Mouse (Mus musculus) erythroblast, embryonic 14.5 days (primary cell): ENCODE measurements around the gene Morf4l1. TPM values are rescaled to one million over a fixed set of nuclear protein-coding genes. Genes with fewer than 3 reads are reported as not detected.

Source experiments
- H3K27me3 ChIP-seq: 2 replicates; pipeline ENCODE4 v1.6.1; 2012; ENCODE audit warnings: inconsistent platforms; ENCODE audit not compliant: control insufficient read depth
- H3K36me3 ChIP-seq: 2 replicates; pipeline ENCODE4 v1.6.1; 2012; ENCODE audit warnings: mild to moderate bottlenecking, inconsistent platforms; ENCODE audit not compliant: control insufficient read depth
- H3K4me1 ChIP-seq: 2 replicates; pipeline ENCODE4 v1.6.1; 2012; ENCODE audit warnings: inconsistent platforms; ENCODE audit not compliant: control insufficient read depth
- H3K4me3 ChIP-seq: replicated peaks from 2 replicates; pipeline ENCODE3; 2012; ENCODE audit warnings: moderate library complexity, mild to moderate bottlenecking, inconsistent platforms
- H3K9me3 ChIP-seq: 2 replicates; pipeline ENCODE4 v1.6.1; 2012; ENCODE audit warnings: low read length, inconsistent platforms, mixed read lengths; ENCODE audit not compliant: control insufficient read depth
- GATA1 ChIP-seq: IDR thresholded peaks from 2 replicates; pipeline ENCODE4 v1.6.1; 2012; ENCODE audit warnings: low read length, inconsistent platforms, mixed read lengths
- TAL1 ChIP-seq: IDR thresholded peaks from 3 replicates; pipeline ENCODE4 v1.6.1; 2012; ENCODE audit warnings: low read length, inconsistent platforms, mixed read lengths
- polyA plus RNA-seq: library from polyadenylated mRNA; stranded (reverse); fragments of >175 nt; gene quantifications from 2 replicates; pipeline ENCODE4 v1.2.3, GENCODE M21; 2012

The Morf4l1 gene
- polyA plus RNA-seq, 1 experiment, result 8.2 TPM

DNA sequence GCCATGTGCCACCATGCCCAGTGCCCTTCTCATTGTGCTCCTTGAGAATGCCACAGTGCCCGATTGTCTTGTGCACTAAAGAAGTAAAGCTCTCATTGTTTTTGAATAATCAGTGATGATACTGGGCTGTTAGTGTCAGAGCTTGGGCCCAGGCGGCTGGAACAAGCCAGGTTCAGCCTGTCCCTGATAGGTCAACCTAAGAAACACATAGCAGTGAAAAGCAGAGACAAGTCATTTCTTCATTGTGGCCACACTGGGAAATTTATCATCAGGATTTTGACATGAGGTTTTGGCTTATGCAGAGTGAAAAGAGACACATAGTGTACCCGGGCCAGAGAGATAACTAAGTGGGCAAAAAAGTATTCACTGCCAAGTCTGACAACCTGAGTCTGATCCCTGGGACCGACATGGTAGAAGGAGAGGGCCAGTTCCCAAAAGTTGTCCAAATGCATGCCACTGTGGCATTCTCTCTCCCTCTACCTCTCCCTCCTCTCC is 7.7 kb upstream of the Morf4l1 start:
- Histone ChIP-seq H3K27me3 (no peaks in the 10 kb centered on the region), H3K4me1 (peaks cover 24% of the 10 kb centered on the region), H3K9me3 (no peaks in the 10 kb centered on the region), H3K4me3 (no peak overlapping the region), H3K36me3 (no peaks in the 10 kb centered on the region)
- TF ChIP-seq GATA1 (no peak), TAL1 (no peak)

DNA sequence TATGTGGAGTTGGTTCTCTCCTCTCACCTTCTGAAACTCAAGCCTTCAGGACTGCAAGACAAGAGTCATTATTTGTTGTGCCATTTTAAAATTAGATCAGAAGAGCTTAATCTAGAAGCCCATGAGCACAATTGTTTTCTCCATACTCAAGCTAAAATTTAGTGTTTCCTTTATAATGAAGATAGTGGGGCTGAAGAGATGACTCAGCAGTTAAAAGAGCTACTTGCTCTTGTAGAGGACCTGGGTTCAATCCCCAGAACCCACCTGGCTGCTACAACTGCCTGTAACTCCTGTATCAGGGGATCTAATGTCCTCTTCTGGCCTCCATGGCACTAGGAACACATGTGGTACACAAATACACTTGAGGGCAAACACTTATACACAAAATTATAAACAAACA is 2.7 kb upstream of the Morf4l1 start:
- H3K36me3 ChIP-seq, result no peaks in the 10 kb centered on the region
- TF ChIP-seq TAL1 (no peak), GATA1 (no peak)
- no peaks in the 10 kb centered on the region for H3K9me3 ChIP-seq
- no peaks in the 10 kb centered on the region for H3K27me3 ChIP-seq
- H3K4me1 ChIP-seq, result peaks cover 23% of the 10 kb centered on the region
- no peak overlapping the region for H3K4me3 ChIP-seq

GRCm38 (mm10) chr9:90115308-90115700 is 730 bp upstream of the Morf4l1 start:
- H3K36me3 ChIP-seq, result peaks cover 8% of the 10 kb centered on the region
- H3K27me3 ChIP-seq, result no peaks in the 10 kb centered on the region
- no peaks in the 10 kb centered on the region for H3K9me3 ChIP-seq
- H3K4me1 ChIP-seq, result peaks cover 35% of the 10 kb centered on the region
- peak overlapping the region; percentile 100 for H3K4me3 ChIP-seq
- TF ChIP-seq TAL1 (no peak), GATA1 (no peak)

GRCm38 (mm10) chr9:90113651-90114566 is 665 bp downstream of the Morf4l1 start:
- TF ChIP-seq TAL1, result no peak
- no peak for TF ChIP-seq GATA1
- H3K36me3 ChIP-seq, result peaks cover 22% of the 10 kb centered on the region
- H3K27me3 ChIP-seq, result no peaks in the 10 kb centered on the region
- H3K4me1 ChIP-seq, result peaks cover 37% of the 10 kb centered on the region
- H3K9me3 ChIP-seq, result no peaks in the 10 kb centered on the region
- H3K4me3 ChIP-seq, result peak overlapping the region; percentile 100

GRCm38 (mm10) chr9:90113151-90113550 is 1.4 kb downstream of the Morf4l1 start:
- Histone ChIP-seq H3K4me3 (peak overlapping the region; percentile 100), H3K9me3 (no peaks in the 10 kb centered on the region), H3K36me3 (peaks cover 29% of the 10 kb centered on the region), H3K4me1 (peaks cover 36% of the 10 kb centered on the region), H3K27me3 (no peaks in the 10 kb centered on the region)
- TF ChIP-seq TAL1 (no peak), GATA1 (no peak)

DNA sequence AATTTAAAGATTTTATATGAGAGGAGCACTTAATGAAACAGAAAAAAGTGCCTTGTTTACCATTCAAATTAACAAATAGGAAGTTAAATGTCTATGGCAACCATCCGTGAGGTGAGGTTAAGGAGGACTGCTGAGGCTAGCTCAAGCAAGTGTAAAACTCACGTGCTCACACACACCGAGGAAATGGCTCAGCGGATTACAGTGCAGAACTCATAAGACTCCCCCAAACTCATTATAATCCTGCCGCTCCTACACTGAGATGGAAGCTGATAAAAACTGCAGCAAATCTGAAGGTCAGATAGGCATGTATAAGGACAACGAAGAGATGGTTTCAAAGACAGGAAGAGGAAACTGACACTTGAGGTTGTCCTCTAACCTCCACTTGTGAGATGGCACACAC is 5.2 kb downstream of the Morf4l1 start:
- no peaks in the 10 kb centered on the region for H3K27me3 ChIP-seq
- H3K36me3 ChIP-seq, result peaks cover 66% of the 10 kb centered on the region
- H3K4me3 ChIP-seq, result no peak overlapping the region
- TF ChIP-seq TAL1 (no peak), GATA1 (no peak)
- no peaks in the 10 kb centered on the region for H3K9me3 ChIP-seq
- peaks cover 22% of the 10 kb centered on the region for H3K4me1 ChIP-seq

GRCm38 (mm10) chr9:90108272-90108671 is 6.3 kb downstream of the Morf4l1 start:
- Histone ChIP-seq H3K9me3 (no peaks in the 10 kb centered on the region), H3K36me3 (peaks cover 77% of the 10 kb centered on the region), H3K27me3 (no peaks in the 10 kb centered on the region), H3K4me3 (no peak overlapping the region), H3K4me1 (peaks cover 22% of the 10 kb centered on the region)
- no peak for TF ChIP-seq TAL1
- no peak for TF ChIP-seq GATA1

DNA sequence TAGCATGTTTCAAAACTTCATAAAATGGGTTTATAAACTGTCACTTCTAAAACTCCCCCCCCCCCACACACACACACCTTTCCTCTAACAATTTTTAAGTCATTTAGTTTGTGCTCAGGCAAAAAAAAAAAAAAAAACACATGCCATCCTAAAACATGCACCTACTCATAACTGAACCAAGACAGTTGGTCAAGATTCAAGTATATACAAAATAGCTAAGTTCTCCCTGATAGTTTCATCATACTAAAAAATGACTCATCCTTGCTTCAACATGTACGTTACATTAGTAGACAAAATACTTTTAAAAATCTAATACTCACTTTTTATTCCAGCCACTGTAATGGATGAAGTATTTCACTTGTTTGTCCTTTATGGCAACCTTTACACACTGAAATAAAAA is 7.7 kb downstream of the Morf4l1 start:
- peaks cover 91% of the 10 kb centered on the region for H3K36me3 ChIP-seq
- no peak overlapping the region for H3K4me3 ChIP-seq
- H3K4me1 ChIP-seq, result peaks cover 12% of the 10 kb centered on the region
- TF ChIP-seq GATA1, result no peak
- no peak for TF ChIP-seq TAL1
- no peaks in the 10 kb centered on the region for H3K27me3 ChIP-seq
- no peaks in the 10 kb centered on the region for H3K9me3 ChIP-seq

GRCm38 (mm10) chr9:90105462-90105861 is 9.1 kb downstream of the Morf4l1 start:
- Histone ChIP-seq H3K36me3 (peaks cover 98% of the 10 kb centered on the region), H3K4me1 (peaks cover 2% of the 10 kb centered on the region), H3K9me3 (no peaks in the 10 kb centered on the region), H3K4me3 (no peak overlapping the region), H3K27me3 (no peaks in the 10 kb centered on the region)
- TF ChIP-seq GATA1, result no peak
- TF ChIP-seq TAL1, result no peak

GRCm38 (mm10) chr9:90100760-90101159 is 13.8 kb downstream of the Morf4l1 start:
- no peaks in the 10 kb centered on the region for H3K4me1 ChIP-seq
- H3K9me3 ChIP-seq, result no peaks in the 10 kb centered on the region
- H3K36me3 ChIP-seq, result peaks cover 99% of the 10 kb centered on the region
- no peaks in the 10 kb centered on the region for H3K27me3 ChIP-seq
- H3K4me3 ChIP-seq, result no peak overlapping the region
- no peak for TF ChIP-seq TAL1
- no peak for TF ChIP-seq GATA1
